Comparison of ENCODE assay signal across 8 mouse cellular contexts in genomic region chr7:99382088-99383000, GRCm38 (mm10). TPM values are rescaled to one million over a fixed set of nuclear protein-coding genes. Genes with fewer than 3 reads are reported as not detected.
DNase-seq lines count a peak whose midpoint lies in the region; ATAC-seq and TF ChIP-seq lines count a peak whose summit lies in the region.

No protein-coding gene starts in this region.

- H3K9ac ChIP-seq in MEL (ENCODE audit: control insufficient read depth, low read depth, low read length, poor library complexity, severe bottlenecking) = peak overlapping the region; percentile 26; the same call in 1 of the 2 replicates
- peak overlapping the region; percentile 96 for H3K9ac ChIP-seq in heart, embryonic 14.5 days (ENCODE audit: low read length)
- peak overlapping the region; percentile 67 for H3K9ac ChIP-seq in limb, embryonic 14.5 days (ENCODE audit: low read depth, low read length, severe bottlenecking)
- H3K9ac ChIP-seq in neural tube, embryonic 13.5 days = peak overlapping the region; percentile 93

- H3K9me3 ChIP-seq in MEL (replicated peaks; ENCODE audit: insufficient read depth, low read length) = no peaks in the 10 kb centered on the region
- H3K9me3 ChIP-seq in heart, embryonic 14.5 days (ENCODE audit: control insufficient read depth, low read length) = no peaks in the 10 kb centered on the region
- no peaks in the 10 kb centered on the region for H3K9me3 ChIP-seq in limb, embryonic 14.5 days (ENCODE audit: control insufficient read depth, low read length)
- no peaks in the 10 kb centered on the region for H3K9me3 ChIP-seq in neural tube, embryonic 13.5 days

- no peaks in the 10 kb centered on the region for H3K79me2 ChIP-seq in MEL (ENCODE audit: control insufficient read depth, insufficient read depth, low read length, poor library complexity)

- TF ChIP-seq CTCF in MEL (IDR thresholded peaks at IDR 0.05 in 2 of 3, conservative IDR thresholded peaks at IDR 0.05 in 1 of 3; ENCODE audit: control insufficient read depth in 1 of 3, insufficient read depth in 1 of 3, low read depth in 2 of 3, low read length in 3 of 3, poor library complexity in 1 of 3, severe bottlenecking in 1 of 3) = no peak

- H3K4me3 ChIP-seq in MEL (ENCODE audit: control insufficient read depth in 1 of 2, insufficient read depth in 1 of 2, low read depth in 2 of 2, low read length in 2 of 2) = peak overlapping the region; percentile 29 to 61; a peak in 3 of 4 replicates
- H3K4me3 ChIP-seq in heart, embryonic 14.5 days (ENCODE audit: control insufficient read depth in 1 of 2, insufficient read depth in 1 of 2, low read depth in 1 of 2, low read length in 2 of 2) = peak overlapping the region; percentile 84 to 90
- H3K4me3 ChIP-seq in limb, embryonic 14.5 days (replicated peaks; ENCODE audit: low read length) = peak overlapping the region; percentile 69
- H3K4me3 ChIP-seq in neural tube, embryonic 13.5 days = peak overlapping the region; percentile 92

- TF ChIP-seq POLR2A in MEL (IDR thresholded peaks at IDR 0.05; ENCODE audit: control insufficient read depth in 1 of 2, insufficient read depth in 1 of 2, low read depth in 1 of 2, low read length in 2 of 2, poor library complexity in 1 of 2) = no peak
- TF ChIP-seq POLR2A in limb, embryonic 14.5 days (IDR thresholded peaks at IDR 0.05; ENCODE audit: borderline replicate concordance, extremely low read depth, insufficient read depth, insufficient read length) = no peak

- H3K27ac ChIP-seq in MEL (ENCODE audit: control insufficient read depth, low read depth, low read length) = no peak overlapping the region
- peak overlapping the region; percentile 86 to 92 for H3K27ac ChIP-seq in heart, embryonic 14.5 days (replicated peaks in 1 of 2; ENCODE audit: control insufficient read depth in 1 of 2, insufficient read depth in 1 of 2, low read depth in 2 of 2, low read length in 2 of 2)
- no peak overlapping the region for H3K27ac ChIP-seq in limb, embryonic 14.5 days (replicated peaks; ENCODE audit: low read depth, low read length)
- peak overlapping the region; percentile 98 for H3K27ac ChIP-seq in neural tube, embryonic 13.5 days (replicated peaks)

- ATAC-seq in heart, embryonic 14.5 days (ENCODE audit: insufficient number of reproducible peaks, insufficient read depth, low FRiP score, low read depth) = no peak
- ATAC-seq in limb, embryonic 14.5 days (ENCODE audit: low FRiP score, low read depth) = no peak
- ATAC-seq in neural tube, embryonic 13.5 days (ENCODE audit: low read depth) = peak; percentile 1; the same call in 1 of the 2 replicates

- TF ChIP-seq RAD21 in MEL (IDR thresholded peaks at IDR 0.05; ENCODE audit: low read depth, low read length) = no peak

- no peak for TF ChIP-seq EP300 in MEL (IDR thresholded peaks at IDR 0.05; ENCODE audit: low read depth in 1 of 2, low read length in 2 of 2)

- H3K4me2 ChIP-seq in heart, embryonic 14.5 days (ENCODE audit: low read length) = peak overlapping the region; percentile 87
- H3K4me2 ChIP-seq in limb, embryonic 14.5 days (replicated peaks; ENCODE audit: low read depth, low read length, severe bottlenecking) = peak overlapping the region; percentile 93
- peak overlapping the region; percentile 91 for H3K4me2 ChIP-seq in neural tube, embryonic 13.5 days

- peak; percentile 35 to 48 for DNase-seq in cerebellum, adult 18-20 months
- DNase-seq in cerebellum, postnatal 14 days = no peak
- DNase-seq in MEL (ENCODE audit: low read depth, low spot score) = peak; percentile 18
- no peak for DNase-seq in limb, embryonic 14.5 days (ENCODE audit: low spot score)
- no peak for DNase-seq in urinary bladder, postnatal 10 days (ENCODE audit: low spot score)
- DNase-seq in right cerebral cortex, postnatal 25 days = no peak

- 5% methylated on average over 30 of the region's 30 CpGs for WGBS in heart, embryonic 14.5 days
- WGBS in limb, embryonic 14.5 days = 11% methylated on average over 30 of the region's 30 CpGs
- 8% methylated on average over 30 of the region's 30 CpGs for WGBS in neural tube, embryonic 13.5 days

- no peaks in the 10 kb centered on the region; a peak in 1 of 4 replicates for H3K36me3 ChIP-seq in MEL (ENCODE audit: control insufficient read depth in 1 of 2, insufficient read depth in 2 of 2, low read length in 2 of 2)
- peaks cover 6% of the 10 kb centered on the region for H3K36me3 ChIP-seq in heart, embryonic 14.5 days (ENCODE audit: control insufficient read depth, insufficient read depth, low read length)
- H3K36me3 ChIP-seq in limb, embryonic 14.5 days (ENCODE audit: control insufficient read depth, insufficient read depth, low read length) = 0 out of 2 replicates have a peak, but pooled peaks cover 3% of the 10 kb centered on the region
- peaks cover 9% of the 10 kb centered on the region for H3K36me3 ChIP-seq in neural tube, embryonic 13.5 days

- H3K27me3 ChIP-seq in MEL (ENCODE audit: control insufficient read depth in 1 of 2, insufficient read depth in 2 of 2, low read length in 2 of 2) = peaks cover 0 to 2% of the 10 kb centered on the region in 2 experiments; a peak in 1 of 4 replicates
- no peaks in the 10 kb centered on the region for H3K27me3 ChIP-seq in heart, embryonic 14.5 days (ENCODE audit: control insufficient read depth, insufficient read depth, low read length)
- H3K27me3 ChIP-seq in limb, embryonic 14.5 days (ENCODE audit: control insufficient read depth, insufficient read depth, low read length) = no peaks in the 10 kb centered on the region
- H3K27me3 ChIP-seq in neural tube, embryonic 13.5 days = no peaks in the 10 kb centered on the region

- H3K4me1 ChIP-seq in MEL (ENCODE audit: control insufficient read depth in 1 of 2, insufficient read depth in 2 of 2, low read length in 2 of 2) = peaks cover 0 to 14% of the 10 kb centered on the region in 2 experiments; a peak in 3 of 4 replicates
- H3K4me1 ChIP-seq in heart, embryonic 14.5 days (ENCODE audit: control insufficient read depth in 2 of 2, insufficient read depth in 2 of 2, low read length in 2 of 2) = peaks cover 43 to 59% of the 10 kb centered on the region in 2 experiments
- peaks cover 31% of the 10 kb centered on the region for H3K4me1 ChIP-seq in limb, embryonic 14.5 days (ENCODE audit: control insufficient read depth, insufficient read depth, low read length)
- H3K4me1 ChIP-seq in neural tube, embryonic 13.5 days (replicated peaks) = peaks cover 74% of the 10 kb centered on the region

TF ChIP-seq in MEL, 35 proteins besides CTCF, POLR2A, EP300 and RAD21:
- no peak for TF ChIP-seq USF1 (IDR thresholded peaks at IDR 0.05; ENCODE audit: low read depth, low read length)
- no peak for TF ChIP-seq JUND (IDR thresholded peaks at IDR 0.05; ENCODE audit: low read depth, low read length)
- no peak for TF ChIP-seq CHD2 (IDR thresholded peaks at IDR 0.05; ENCODE audit: low read length)
- no peak for TF ChIP-seq ETS1 (IDR thresholded peaks at IDR 0.05; ENCODE audit: low read depth, low read length)
- no peak for TF ChIP-seq SMC3 (IDR thresholded peaks at IDR 0.05; ENCODE audit: low read depth, low read length)
- no peak for TF ChIP-seq GATA1 (IDR thresholded peaks at IDR 0.05; ENCODE audit: low read depth, low read length)
- no peak for TF ChIP-seq CHD1 (IDR thresholded peaks at IDR 0.05; ENCODE audit: low read depth, low read length)
- no peak for TF ChIP-seq MAZ (IDR thresholded peaks at IDR 0.05; ENCODE audit: low read depth, low read length)
- no peak for TF ChIP-seq MYB (IDR thresholded peaks at IDR 0.05; ENCODE audit: low read depth, low read length)
- TF ChIP-seq ELF1 (IDR thresholded peaks at IDR 0.05; ENCODE audit: low read depth, low read length) = no peak
- no peak for TF ChIP-seq POLR2AphosphoS2 (IDR thresholded peaks at IDR 0.05; ENCODE audit: low read length)
- no peak for TF ChIP-seq E2F4 (IDR thresholded peaks at IDR 0.05; ENCODE audit: borderline replicate concordance, low read depth, low read length)
- TF ChIP-seq TCF12 (IDR thresholded peaks at IDR 0.05; ENCODE audit: low read depth, low read length) = no peak
- TF ChIP-seq NRF1 (IDR thresholded peaks at IDR 0.05; ENCODE audit: insufficient read depth, low read depth, low read length, poor library complexity, severe bottlenecking) = no peak
TF ChIP-seq in MEL: peak in this region for 0.

RNA-seq across cellular contexts. Expression of gene Gdpd5, which starts 1.1 kb away (rescaled TPM):
- 0.15 and 0.23 TPM in 2 replicates for total RNA-seq in MEL (2012; rRNA removed)
- polyA plus RNA-seq in MEL (2012; ENCODE audit: insufficient read depth in 1 of 2, insufficient read length in 2 of 2, low read depth in 1 of 2, low replicate concordance in 2 of 2, missing spikeins in 1 of 2) = under 1 TPM in 1 of 2 experiments, not detected in 1; 0.26 TPM
- 24.9 and 25.5 TPM in 2 replicates for polyA plus RNA-seq in heart, embryonic 14.5 days (2014; fragmentation: Nextera tagmentation; extraction: Ambion mirVana)
- 14.5 and 21.0 TPM in 2 replicates for polyA plus RNA-seq in limb, embryonic 14.5 days (2012; rRNA removed)
- 11.8 and 13.6 TPM in 2 replicates for polyA plus RNA-seq in limb, embryonic 14.5 days (2014; fragmentation: Nextera tagmentation; extraction: Ambion mirVana)
- 53.0 and 59.8 TPM in 2 replicates for polyA plus RNA-seq in neural tube, embryonic 13.5 days (2015; fragmentation: Nextera tagmentation; extraction: Ambion mirVana)

RNA-seq across cellular contexts. Expression of gene Serpinh1, which starts 29.3 kb away (rescaled TPM):
- not detected in 2 replicates for total RNA-seq in MEL (2012; rRNA removed)
- polyA plus RNA-seq in MEL (2012; ENCODE audit: insufficient read depth in 1 of 2, insufficient read length in 2 of 2, low read depth in 1 of 2, low replicate concordance in 2 of 2, missing spikeins in 1 of 2) = not detected
- polyA plus RNA-seq in heart, embryonic 14.5 days (2014; fragmentation: Nextera tagmentation; extraction: Ambion mirVana) = 401 and 427 TPM in 2 replicates
- 1,525 and 1,858 TPM in 2 replicates for polyA plus RNA-seq in limb, embryonic 14.5 days (2012; rRNA removed)
- 790 and 834 TPM in 2 replicates for polyA plus RNA-seq in limb, embryonic 14.5 days (2014; fragmentation: Nextera tagmentation; extraction: Ambion mirVana)
- polyA plus RNA-seq in neural tube, embryonic 13.5 days (2015; fragmentation: Nextera tagmentation; extraction: Ambion mirVana) = 462 and 484 TPM in 2 replicates

Comparison
In these comparisons a context has a peak if more than half of its experiments do, and no peak if none do; other contexts are left out.
1. DNase-seq: peak in cerebellum, adult 18-20 months (2 of 2) and MEL (single experiment); none in cerebellum, postnatal 14 days (0 of 2), limb, embryonic 14.5 days (single experiment), urinary bladder, postnatal 10 days (single experiment) and right cerebral cortex, postnatal 25 days (single experiment).
2. H3K27ac ChIP-seq: peak in heart, embryonic 14.5 days (2 of 2) and neural tube, embryonic 13.5 days (single experiment); none in MEL (single experiment) and limb, embryonic 14.5 days (single experiment).
3. H3K9ac ChIP-seq: peak in every context shown above with its lines; median percentile 96 in heart, embryonic 14.5 days; 93 in neural tube, embryonic 13.5 days; 67 in limb, embryonic 14.5 days; 26 in MEL.
4. RNA of gene Gdpd5, which starts 1.1 kb away (polyA plus RNA-seq): 53.0 to 59.8 TPM in neural tube, embryonic 13.5 days, 24.9 to 25.5 TPM in heart, embryonic 14.5 days and 11.8 to 21.0 TPM in limb, embryonic 14.5 days; 0.26 TPM in MEL; every median in the first group is over 10 times any median in the second.
5. RNA of gene Serpinh1, which starts 29.3 kb away (polyA plus RNA-seq): 790 to 1,858 TPM in limb, embryonic 14.5 days, 462 to 484 TPM in neural tube, embryonic 13.5 days and 401 to 427 TPM in heart, embryonic 14.5 days; not detected in MEL; every median in the first group is over 10 times any median in the second.
6. Peak in every context shown above with its lines, with median percentiles within 50 percentile points of each other: H3K4me3 ChIP-seq and H3K4me2 ChIP-seq.